Mouse (Mus musculus): Measurements from ENCODE around the gene Dpm3.

Dpm3 gene

GRCm38 (mm10) chr3:89231345-89231744 is 27.8 kb upstream of the Dpm3 start:
- in situ Hi-C loops (cut with MboI; ENCODE audit: low sequenced_read_pairs): no loop called here

GRCm38 (mm10) chr3:89231772-89232275 is 27.3 kb upstream of the Dpm3 start:
- in situ Hi-C loops (cut with MboI; ENCODE audit: low sequenced_read_pairs): no loop called here

- in situ Hi-C loops (cut with MboI; ENCODE audit: low sequenced_read_pairs): no loop called here
Observed at GRCm38 (mm10) chr3:89232614-89233013, 26.5 kb upstream of the Dpm3 start.

DNA sequence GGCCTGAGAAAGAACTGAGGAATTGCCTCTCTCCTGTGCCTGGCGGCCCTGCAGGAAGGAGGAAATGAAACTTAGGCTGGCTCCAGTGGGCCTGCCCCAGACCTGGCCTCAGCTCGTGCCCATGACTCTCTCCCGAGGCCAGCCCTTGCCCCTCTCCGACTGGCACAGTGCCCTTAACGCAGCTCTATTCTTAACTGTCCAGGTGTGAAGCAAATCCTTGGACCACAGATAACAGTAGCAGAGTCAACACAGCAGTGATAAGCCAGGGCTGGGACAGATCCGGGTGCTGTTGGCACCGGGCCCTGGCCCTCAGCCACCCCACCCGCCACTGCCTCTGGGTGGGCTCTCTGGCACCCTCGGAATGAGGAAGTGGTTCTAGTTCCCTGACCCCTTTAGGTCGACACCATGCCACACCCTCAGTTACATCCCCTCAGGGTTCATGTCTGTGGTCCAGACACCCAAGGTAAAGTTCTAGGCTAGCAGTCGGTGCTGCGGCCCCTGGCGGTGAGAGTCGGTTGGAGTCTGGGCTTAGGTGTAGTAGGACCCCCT is 25.5 kb upstream of the Dpm3 start:
- in situ Hi-C loops (cut with MboI; ENCODE audit: low sequenced_read_pairs): no loop called here

GRCm38 (mm10) chr3:89236516-89236915 is 22.6 kb upstream of the Dpm3 start:
- in situ Hi-C loops (cut with MboI; ENCODE audit: low sequenced_read_pairs): no loop called here

DNA sequence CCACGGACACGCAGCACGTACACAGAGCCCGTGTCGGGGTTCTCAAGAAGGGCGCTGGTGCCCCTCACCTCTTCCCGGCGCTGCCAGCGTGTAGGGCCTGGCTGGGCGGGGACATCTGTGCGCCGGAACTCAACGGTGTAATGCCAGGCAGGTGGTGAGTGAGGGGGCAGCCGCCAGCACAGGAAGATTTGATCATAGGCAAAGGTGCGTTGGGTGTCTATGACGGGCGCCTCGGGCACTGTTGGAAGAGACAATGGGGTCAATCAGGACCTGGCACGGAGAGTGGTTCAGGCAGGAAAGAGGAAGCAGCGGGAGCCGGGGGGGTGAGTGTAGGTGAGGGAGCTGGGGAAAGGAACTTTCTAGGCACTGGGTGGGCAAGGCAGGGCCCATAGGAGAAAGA is 21.5 kb upstream of the Dpm3 start:
- in situ Hi-C loops (cut with MboI; ENCODE audit: low sequenced_read_pairs): no loop called here

- in situ Hi-C loops (cut with MboI; ENCODE audit: low sequenced_read_pairs): no loop called here
Observed at GRCm38 (mm10) chr3:89238494-89238893, 20.7 kb upstream of the Dpm3 start.

DNA sequence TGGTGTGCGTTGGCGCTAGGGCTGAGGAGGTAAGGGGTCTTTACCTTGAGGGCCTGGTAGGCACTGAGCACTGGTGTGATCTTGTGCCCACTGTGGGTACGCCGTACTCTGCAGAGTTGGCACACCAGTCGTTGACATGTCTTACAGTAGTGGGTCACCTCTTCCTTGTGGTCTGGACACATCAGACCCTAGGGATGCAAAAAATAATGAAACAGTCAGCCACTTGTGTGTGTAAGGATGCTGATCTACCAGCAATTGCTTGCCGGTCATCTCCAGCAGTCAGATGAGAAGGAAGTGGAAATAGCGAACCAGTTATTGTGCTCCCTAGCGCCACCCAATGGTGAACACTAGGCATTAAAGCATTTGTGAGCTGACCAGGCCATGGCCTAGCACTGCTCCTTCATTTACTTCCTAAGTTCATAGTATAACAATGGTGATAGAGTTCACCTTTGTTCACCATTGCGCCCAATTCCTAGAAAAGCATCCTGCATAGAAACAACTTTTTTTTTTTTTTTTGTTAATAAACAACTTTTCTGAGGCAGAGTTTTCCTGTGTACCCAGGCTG is 16.7 kb upstream of the Dpm3 start:
- in situ Hi-C loops (cut with MboI; ENCODE audit: low sequenced_read_pairs): no loop called here

GRCm38 (mm10) chr3:89243609-89244008 is 15.5 kb upstream of the Dpm3 start:
- in situ Hi-C loops (cut with MboI; ENCODE audit: low sequenced_read_pairs): no loop called here

GRCm38 (mm10) chr3:89244158-89244981 is 14.8 kb upstream of the Dpm3 start:
- in situ Hi-C loops (cut with MboI; ENCODE audit: low sequenced_read_pairs): no loop called here

GRCm38 (mm10) chr3:89244982-89245687 is 14.0 kb upstream of the Dpm3 start:
- in situ Hi-C loops (cut with MboI; ENCODE audit: low sequenced_read_pairs): loop anchor here (5.0 kb wide), 1 partner anchor 37 kb away; the partner anchor contains the start of gene Efna1

DNA sequence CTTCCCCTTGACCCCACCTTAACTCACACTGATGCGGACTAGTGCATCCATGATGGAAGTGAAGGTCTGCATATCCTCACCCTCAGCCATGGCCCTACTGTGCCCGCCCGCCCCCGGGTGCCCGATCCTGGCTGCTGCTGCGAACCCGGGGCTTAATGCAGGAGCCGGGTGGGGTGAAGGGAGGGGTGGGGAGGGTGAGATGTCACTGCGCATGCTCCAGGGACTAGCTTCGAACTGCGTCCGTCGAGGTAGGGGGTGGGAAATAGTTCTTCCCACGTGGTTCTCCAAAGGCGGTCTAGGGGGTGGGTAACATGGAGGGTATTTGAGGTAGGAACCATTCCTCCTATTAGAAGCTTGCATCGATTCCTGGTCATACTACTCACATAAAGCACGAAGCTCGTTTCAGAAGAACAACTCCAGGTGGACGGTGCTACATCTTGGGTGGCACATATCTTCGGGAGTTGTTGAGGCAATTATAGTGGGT is 13.4 kb upstream of the Dpm3 start, which contains the start of gene Krtcap2:
Gene Krtcap2, plus strand, starts transcription at position 279 of the 484 bp plus-strand sequence.
- in situ Hi-C loops (cut with MboI; ENCODE audit: low sequenced_read_pairs): loop anchor here (5.0 kb wide), 1 partner anchor 37 kb away; the partner anchor contains the start of gene Efna1

DNA sequence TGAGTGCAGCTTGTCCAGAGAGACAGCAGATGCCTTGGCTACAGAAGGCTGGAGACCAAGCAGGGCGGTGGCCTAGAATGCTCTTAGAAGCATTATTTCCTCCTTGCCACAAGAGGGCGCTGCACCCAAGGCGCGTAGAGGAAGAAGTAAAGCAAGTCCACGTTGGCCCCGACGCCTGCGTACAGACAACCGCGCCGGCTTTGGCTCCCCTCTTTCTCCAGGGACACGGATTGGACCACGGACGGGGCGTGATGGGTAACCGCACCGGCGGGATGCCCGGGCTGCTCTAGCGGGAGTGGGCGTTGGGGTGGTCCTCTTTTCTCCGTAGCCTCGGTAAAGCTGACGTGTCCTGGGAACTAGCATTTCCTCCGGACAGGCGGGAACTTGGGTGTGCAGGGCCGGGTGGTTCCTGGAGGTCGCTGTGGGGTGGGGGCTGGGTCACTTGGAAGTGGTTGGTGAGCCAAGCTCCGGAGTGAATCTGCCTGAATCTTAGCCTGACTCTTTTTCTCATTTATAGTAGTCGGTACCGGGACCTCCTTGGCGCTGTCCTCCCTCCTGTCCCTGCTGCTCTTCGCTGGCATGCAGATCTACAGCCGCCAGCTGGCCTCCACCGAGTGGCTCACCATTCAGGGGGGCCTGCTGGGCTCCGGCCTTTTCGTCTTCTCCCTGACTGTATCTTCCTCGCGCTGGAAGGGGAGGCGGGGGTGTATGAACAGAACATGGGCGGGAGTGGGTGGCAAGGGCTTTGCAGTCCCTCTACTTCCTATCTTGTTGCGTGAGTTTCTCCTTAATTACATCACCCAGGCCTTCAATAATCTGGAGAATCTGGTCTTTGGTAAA is 12.7 kb upstream of the Dpm3 start, which contains the start of gene Trim46:
Gene Trim46, minus strand, starts transcription at position 49 of the 840 bp plus-strand sequence.
- in situ Hi-C loops (cut with MboI; ENCODE audit: low sequenced_read_pairs): loop anchor here (5.0 kb wide), 1 partner anchor 36 kb away; the partner anchor contains the start of gene Efna1

GRCm38 (mm10) chr3:89247466-89247865 is 11.7 kb upstream of the Dpm3 start:
- in situ Hi-C loops (cut with MboI; ENCODE audit: low sequenced_read_pairs): loop anchor here (5.0 kb wide), 1 partner anchor 35 kb away; the partner anchor contains the start of gene Efna1

DNA sequence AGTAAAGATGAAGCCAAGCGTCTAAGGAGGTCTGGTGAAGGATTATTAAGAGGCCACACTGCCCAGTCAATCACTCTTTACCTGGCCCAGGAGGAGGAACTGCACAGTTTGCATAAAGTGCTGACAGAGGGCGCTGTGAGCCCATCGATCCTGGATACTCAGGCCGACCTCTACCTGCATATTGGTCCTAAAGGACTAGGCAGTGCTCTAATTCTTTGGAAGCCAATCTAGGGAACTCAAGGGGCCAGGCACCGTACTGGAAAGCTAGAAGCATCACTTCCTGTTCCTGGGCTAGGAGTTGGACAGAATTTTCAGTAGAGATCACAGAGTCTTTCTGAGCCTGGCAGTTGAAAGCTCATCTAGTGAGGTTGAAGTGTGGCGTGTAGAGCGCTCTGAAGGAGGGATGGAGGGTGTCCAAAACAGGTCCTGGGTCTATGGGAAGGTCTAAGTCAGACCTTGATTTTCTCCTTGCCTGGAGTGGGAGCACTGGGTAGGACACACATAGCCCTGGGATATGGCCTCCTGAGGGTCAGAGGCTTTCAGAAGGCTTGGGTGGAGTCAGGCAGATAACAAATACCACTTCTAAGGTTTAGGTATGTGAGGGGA is 8.6 kb upstream of the Dpm3 start:
- in situ Hi-C loops (cut with MboI; ENCODE audit: low sequenced_read_pairs): no loop called here

- in situ Hi-C loops (cut with MboI; ENCODE audit: low sequenced_read_pairs): no loop called here
Observed at GRCm38 (mm10) chr3:89251365-89251895, 7.7 kb upstream of the Dpm3 start.

- in situ Hi-C loops (cut with MboI; ENCODE audit: low sequenced_read_pairs): no loop called here
Observed at GRCm38 (mm10) chr3:89254994-89255393, 4.2 kb upstream of the Dpm3 start.

- in situ Hi-C loops (cut with MboI; ENCODE audit: low sequenced_read_pairs): no loop called here
Observed at GRCm38 (mm10) chr3:89256177-89256576, 3.0 kb upstream of the Dpm3 start.

- in situ Hi-C loops (cut with MboI; ENCODE audit: low sequenced_read_pairs): no loop called here
Observed at GRCm38 (mm10) chr3:89260211-89260610, 1.1 kb downstream of the Dpm3 start.
